Comparison of ENCODE assay signal across 23 mouse cellular contexts in genomic region chr11:60979788-60980187, GRCm38 (mm10). TPM values are rescaled to one million over a fixed set of nuclear protein-coding genes. Genes with fewer than 3 reads are reported as not detected.
"Had no signal": no experiment of that assay in that cellular context is flagged by ENCODE, and none has a peak within 500 bp of the region (broad histone marks: within the 10 kb centered on the region; RNA-seq: fewer than 3 reads in every experiment).

No protein-coding gene starts in this region.

- H3K4me1 ChIP-seq: hindbrain, embryonic 13.5 days; hindbrain, embryonic 15.5 days; limb, embryonic 12.5 days had no signal

- H3K4me3 ChIP-seq: heart, adult 2 months; heart, embryonic 13.5 days; heart, embryonic 15.5 days; hindbrain, embryonic 13.5 days; hindbrain, embryonic 15.5 days; layer of hippocampus, adult 2 months; left cerebral cortex, adult 2 months; limb, embryonic 10.5 days; limb, embryonic 12.5 days had no signal

- DNase-seq: forebrain, postnatal 0 days; gastrocnemius, postnatal 14 days; gastrocnemius, postnatal 36 days; heart, adult 11 months; heart, adult 2 months; heart, postnatal 14 days; heart, postnatal 36 days; kidney, adult 11 months; kidney, adult 2 months; kidney, postnatal 10 days; kidney, postnatal 25 days; kidney, postnatal 4 days; liver had no signal

- H3K36me3 ChIP-seq: heart, embryonic 13.5 days; heart, embryonic 15.5 days; hindbrain, embryonic 13.5 days; hindbrain, embryonic 15.5 days; limb, embryonic 10.5 days; limb, embryonic 12.5 days had no signal

- H3K27me3 ChIP-seq: heart, embryonic 13.5 days; heart, embryonic 15.5 days; hindbrain, embryonic 13.5 days; hindbrain, embryonic 15.5 days had no signal

- H3K4me2 ChIP-seq: heart, embryonic 11.5 days; heart, embryonic 13.5 days; heart, embryonic 15.5 days; hindbrain, embryonic 13.5 days; hindbrain, embryonic 15.5 days; limb, embryonic 12.5 days had no signal

RNA-seq across cellular contexts. Expression of gene Kcnj12, which starts 42.6 kb away (rescaled TPM):
- total RNA-seq: hematopoietic stem cell, adult 5-6 weeks had no signal
